Mouse (Mus musculus) G1E (cell line): ENCODE data around the gene Eva1b.

ENCODE experiments used
- CTCF ChIP-seq: IDR thresholded peaks from 2 replicates; pipeline ENCODE4 v1.5.1; 2012; ENCODE audit warnings: low read depth, low read length, inconsistent platforms, mixed read lengths
- POLR2AphosphoS5 ChIP-seq: IDR thresholded peaks from 2 replicates; pipeline ENCODE4 v1.6.1; 2012; ENCODE audit warnings: low read depth, low read length, inconsistent platforms; ENCODE audit not compliant: insufficient replicate concordance
- TAL1 ChIP-seq: conservative IDR thresholded peaks from 2 replicates; pipeline ENCODE4 v1.6.1; 2012; ENCODE audit warnings: low read depth, low read length, inconsistent platforms, mixed read lengths

- TF ChIP-seq POLR2AphosphoS5: no peak
- no peak for TF ChIP-seq CTCF
- TF ChIP-seq TAL1: no peak
Observed at GRCm38 (mm10) chr4:126147533-126148160, at the start of gene Eva1b.
